Mouse (Mus musculus): ENCODE measurements around the gene Poll. TPM values are rescaled to one million over a fixed set of nuclear protein-coding genes. Genes with fewer than 3 reads are reported as not detected.

The Poll gene
- polyA plus RNA-seq, 1 experiment from 2014 or later: 5.8 TPM

DNA sequence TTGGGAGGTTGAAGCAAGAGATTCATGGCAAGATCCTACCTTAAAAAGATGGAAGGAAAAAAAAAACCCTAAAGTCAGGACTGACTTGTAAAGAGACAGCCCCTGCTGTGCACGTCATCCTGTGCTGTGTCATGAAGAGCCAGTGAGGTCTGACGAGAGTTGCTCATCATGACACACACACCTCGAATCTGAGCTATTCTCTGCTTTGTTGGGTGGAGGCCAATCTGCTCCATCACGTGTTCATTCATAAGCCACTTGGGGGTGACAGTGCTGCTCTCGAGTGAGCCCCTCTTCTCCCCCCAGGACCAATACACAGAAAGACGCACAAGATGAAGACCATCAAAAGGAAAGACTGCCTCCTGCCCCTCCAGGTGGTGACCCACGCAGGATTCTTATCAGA lies 26.7 kb downstream of the Poll start:
- no peak overlapping the region for H3K4me2 ChIP-seq (replicated peaks; ENCODE audit: low read depth)
- no peak overlapping the region for H3K4me3 ChIP-seq (ENCODE audit: low read depth, low read length)
- peaks cover 20% of the 10 kb centered on the region for H3K36me3 ChIP-seq (ENCODE audit: control insufficient read depth, insufficient read depth)
- H3K27me3 ChIP-seq (replicated peaks; ENCODE audit: control insufficient read depth, insufficient read depth, low read length): no peaks in the 10 kb centered on the region
- no peak for ATAC-seq
- H3K9me3 ChIP-seq (ENCODE audit: control insufficient read depth): no peaks in the 10 kb centered on the region
- H3K27ac ChIP-seq (ENCODE audit: low read depth, low read length): no peak overlapping the region
- TF ChIP-seq CTCF (IDR thresholded peaks at IDR 0.05; ENCODE audit: low read depth): no peak
- no peak overlapping the region for H3K9ac ChIP-seq (ENCODE audit: low read depth, low read length)
- H3K4me1 ChIP-seq (replicated peaks; ENCODE audit: control insufficient read depth, insufficient read depth, low read length): no peaks in the 10 kb centered on the region
- 62% methylated on average over 7 of the region's 7 CpGs for WGBS

- 58% methylated on average over 6 of the region's 6 CpGs for WGBS
- Histone ChIP-seq H3K27ac (ENCODE audit: low read depth, low read length) (no peak overlapping the region), H3K4me1 (replicated peaks; ENCODE audit: control insufficient read depth, insufficient read depth, low read length) (no peaks in the 10 kb centered on the region), H3K9ac (ENCODE audit: low read depth, low read length) (no peak overlapping the region), H3K4me3 (ENCODE audit: low read depth, low read length) (no peak overlapping the region), H3K9me3 (ENCODE audit: control insufficient read depth) (no peaks in the 10 kb centered on the region), H3K4me2 (replicated peaks; ENCODE audit: low read depth) (no peak overlapping the region), H3K36me3 (ENCODE audit: control insufficient read depth, insufficient read depth) (peaks cover 35% of the 10 kb centered on the region), H3K27me3 (replicated peaks; ENCODE audit: control insufficient read depth, insufficient read depth, low read length) (no peaks in the 10 kb centered on the region)
- no peak for TF ChIP-seq CTCF (IDR thresholded peaks at IDR 0.05; ENCODE audit: low read depth)
- ATAC-seq: no peak
These were observed 28.8 kb downstream of the Poll start for GRCm38 (mm10) chr19:45531554-45531953.

DNA sequence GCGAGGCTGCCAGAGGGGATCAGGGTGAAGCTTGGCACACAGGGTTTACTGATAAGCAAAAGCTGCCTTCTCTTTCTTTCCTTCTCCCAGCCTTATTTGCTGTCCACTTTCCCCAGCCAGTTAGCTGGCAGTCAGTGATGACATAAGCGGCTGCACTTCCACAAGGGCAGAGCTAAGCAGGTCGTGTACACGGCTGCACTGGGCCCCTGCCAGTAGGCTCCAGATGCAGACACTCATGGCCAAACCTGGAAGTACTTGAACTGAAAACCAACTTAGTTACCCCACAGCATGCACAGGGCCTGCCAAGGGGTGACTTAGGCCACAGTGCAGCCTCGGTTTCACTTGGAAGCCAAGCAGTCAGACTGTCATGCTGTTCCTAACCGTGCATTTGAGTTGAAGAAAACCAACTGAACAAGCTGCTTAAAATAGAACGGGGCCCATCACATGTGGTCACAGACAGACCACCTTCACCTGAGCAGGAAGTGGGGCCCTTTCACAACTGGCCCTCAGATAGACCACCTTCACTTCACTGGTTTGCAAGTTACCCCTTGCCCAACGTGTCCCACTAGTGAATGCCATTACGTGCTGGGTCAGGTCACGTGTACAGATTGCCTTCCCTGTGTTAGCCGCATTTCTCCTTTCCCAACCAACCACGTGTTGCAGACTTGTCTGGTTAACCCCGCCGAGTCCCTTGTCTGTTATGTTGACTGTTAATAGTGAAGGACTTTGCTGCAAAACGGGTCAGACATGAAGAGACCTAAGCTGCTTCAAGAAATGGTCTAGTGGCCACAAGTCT lies 29.9 kb downstream of the Poll start:
- Histone ChIP-seq H3K4me1 (replicated peaks; ENCODE audit: control insufficient read depth, insufficient read depth, low read length) (no peaks in the 10 kb centered on the region), H3K36me3 (ENCODE audit: control insufficient read depth, insufficient read depth) (peaks cover 36% of the 10 kb centered on the region), H3K9ac (ENCODE audit: low read depth, low read length) (no peak overlapping the region), H3K27me3 (replicated peaks; ENCODE audit: control insufficient read depth, insufficient read depth, low read length) (no peaks in the 10 kb centered on the region), H3K27ac (ENCODE audit: low read depth, low read length) (no peak overlapping the region), H3K4me2 (replicated peaks; ENCODE audit: low read depth) (no peak overlapping the region), H3K4me3 (ENCODE audit: low read depth, low read length) (no peak overlapping the region), H3K9me3 (ENCODE audit: control insufficient read depth) (no peaks in the 10 kb centered on the region)
- TF ChIP-seq CTCF (IDR thresholded peaks at IDR 0.05; ENCODE audit: low read depth): no peak
- ATAC-seq: no peak
- 70% methylated on average over 15 of the region's 15 CpGs for WGBS

DNA sequence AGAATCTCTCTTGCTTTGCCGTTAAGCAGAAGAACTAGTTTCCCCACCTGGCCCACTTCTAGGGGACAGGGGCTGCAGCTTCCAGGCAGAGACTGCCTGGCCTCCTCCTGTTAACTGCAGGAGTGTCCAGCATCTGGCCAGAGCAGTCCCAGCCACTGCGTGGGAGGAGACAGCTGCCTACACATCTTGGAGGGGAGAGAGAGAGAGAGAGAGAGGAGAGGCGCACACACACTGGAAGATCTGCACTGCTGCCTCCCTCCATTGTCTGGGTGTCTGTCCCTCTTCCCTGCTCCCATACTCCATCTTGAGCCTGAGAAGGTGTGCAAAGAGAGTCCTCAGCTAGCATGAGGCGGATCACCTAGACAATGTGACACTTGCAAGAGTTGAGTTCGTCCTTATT lies 31.0 kb downstream of the Poll start:
- Histone ChIP-seq H3K9me3 (ENCODE audit: control insufficient read depth) (no peaks in the 10 kb centered on the region), H3K27me3 (replicated peaks; ENCODE audit: control insufficient read depth, insufficient read depth, low read length) (no peaks in the 10 kb centered on the region), H3K4me2 (replicated peaks; ENCODE audit: low read depth) (no peak overlapping the region), H3K27ac (ENCODE audit: low read depth, low read length) (no peak overlapping the region), H3K4me3 (ENCODE audit: low read depth, low read length) (no peak overlapping the region), H3K36me3 (ENCODE audit: control insufficient read depth, insufficient read depth) (peaks cover 36% of the 10 kb centered on the region), H3K9ac (ENCODE audit: low read depth, low read length) (no peak overlapping the region), H3K4me1 (replicated peaks; ENCODE audit: control insufficient read depth, insufficient read depth, low read length) (no peaks in the 10 kb centered on the region)
- no peak for TF ChIP-seq CTCF (IDR thresholded peaks at IDR 0.05; ENCODE audit: low read depth)
- WGBS: 85% methylated on average over 5 of the region's 5 CpGs
- ATAC-seq: no peak

DNA sequence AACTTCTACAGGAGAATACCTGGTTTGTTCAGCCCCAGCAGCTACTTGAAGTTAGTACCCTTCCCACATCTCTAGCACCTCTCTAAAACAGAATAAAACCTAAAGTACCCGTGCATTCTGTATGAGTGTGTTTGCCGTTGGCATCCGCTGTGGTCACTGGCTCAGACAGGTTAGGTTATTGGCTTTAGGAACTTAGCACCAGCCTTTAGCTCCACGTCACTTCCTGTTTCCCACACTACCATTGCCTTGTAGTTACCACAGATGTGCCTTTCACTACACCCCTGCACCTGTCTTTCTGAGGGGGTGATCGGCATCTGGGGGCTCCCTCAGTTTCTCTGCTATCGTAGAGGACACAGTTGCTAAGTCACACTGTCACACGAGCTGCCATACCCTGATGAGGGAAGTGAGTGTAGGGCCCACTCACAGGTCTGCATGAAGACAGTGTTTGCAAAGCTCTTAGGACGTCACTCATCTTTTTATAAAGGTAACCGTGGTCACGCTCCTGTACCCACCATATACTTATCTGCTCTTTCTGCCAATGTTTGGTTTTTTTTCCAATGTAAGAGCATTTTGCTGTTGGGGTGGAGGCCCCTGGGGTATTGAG lies 32.3 kb downstream of the Poll start:
- no peak for TF ChIP-seq CTCF (IDR thresholded peaks at IDR 0.05; ENCODE audit: low read depth)
- H3K4me3 ChIP-seq (ENCODE audit: low read depth, low read length): no peak overlapping the region
- H3K27me3 ChIP-seq (replicated peaks; ENCODE audit: control insufficient read depth, insufficient read depth, low read length): no peaks in the 10 kb centered on the region
- WGBS: 89% methylated on average over 10 of the region's 10 CpGs
- no peak overlapping the region for H3K9ac ChIP-seq (ENCODE audit: low read depth, low read length)
- no peak for ATAC-seq
- no peak overlapping the region for H3K27ac ChIP-seq (ENCODE audit: low read depth, low read length)
- H3K9me3 ChIP-seq (ENCODE audit: control insufficient read depth): no peaks in the 10 kb centered on the region
- no peaks in the 10 kb centered on the region for H3K4me1 ChIP-seq (replicated peaks; ENCODE audit: control insufficient read depth, insufficient read depth, low read length)
- H3K4me2 ChIP-seq (replicated peaks; ENCODE audit: low read depth): no peak overlapping the region
- peaks cover 36% of the 10 kb centered on the region for H3K36me3 ChIP-seq (ENCODE audit: control insufficient read depth, insufficient read depth)

- Histone ChIP-seq H3K9me3 (ENCODE audit: control insufficient read depth) (no peaks in the 10 kb centered on the region), H3K4me2 (replicated peaks; ENCODE audit: low read depth) (no peak overlapping the region), H3K4me3 (ENCODE audit: low read depth, low read length) (no peak overlapping the region), H3K27ac (ENCODE audit: low read depth, low read length) (no peak overlapping the region), H3K9ac (ENCODE audit: low read depth, low read length) (no peak overlapping the region), H3K4me1 (replicated peaks; ENCODE audit: control insufficient read depth, insufficient read depth, low read length) (no peaks in the 10 kb centered on the region), H3K27me3 (replicated peaks; ENCODE audit: control insufficient read depth, insufficient read depth, low read length) (no peaks in the 10 kb centered on the region), H3K36me3 (ENCODE audit: control insufficient read depth, insufficient read depth) (peaks cover 36% of the 10 kb centered on the region)
- WGBS: 88% methylated on average over 7 of the region's 7 CpGs
- ATAC-seq: no peak
- TF ChIP-seq CTCF (IDR thresholded peaks at IDR 0.05; ENCODE audit: low read depth): no peak
These were observed 32.9 kb downstream of the Poll start for GRCm38 (mm10) chr19:45527382-45527781.

Data from intestine, postnatal 0 days (tissue).